Mouse (Mus musculus) CD4-positive, CD25-positive, alpha-beta regulatory T cell, adult 4 months (primary cell): ENCODE measurements around the gene Vmn2r4. TPM values are rescaled to one million over a fixed set of nuclear protein-coding genes. Genes with fewer than 3 reads are reported as not detected.
"Not testable (repeated sequence)": the region's sequence is repeated elsewhere in the genome, so short reads cannot be mapped to it uniquely, and the experiment has no call there.

ENCODE experiments used
- ATAC-seq: one replicate; pipeline ENCODE4 v1.8.0; 2017
- polyA plus RNA-seq, 2 experiments: library from polyadenylated mRNA; unstranded; fragments of 100-300 nt; shearing (Covaris generic); gene quantifications; one replicate each; pipeline ENCODE4 v1.2.1; 2017

Vmn2r4 gene
- not detected for polyA plus RNA-seq

GRCm38 (mm10) chr3:64415268-64415667 is at the start of gene Vmn2r4:
TSS of gene Vmn2r4 (minus strand) at chr3:64415368.
- not testable (repeated sequence) for ATAC-seq

GRCm38 (mm10) chr3:64434261-64434660 is 19.1 kb upstream of the Vmn2r4 start:
- ATAC-seq, result not testable (repeated sequence)

GRCm38 (mm10) chr3:64428117-64428798 is 13.1 kb upstream of the Vmn2r4 start:
- not testable (repeated sequence) for ATAC-seq

GRCm38 (mm10) chr3:64422141-64422540 is 7.0 kb upstream of the Vmn2r4 start:
- not testable (repeated sequence) for ATAC-seq

GRCm38 (mm10) chr3:64417477-64417876 is 2.3 kb upstream of the Vmn2r4 start:
- not testable (repeated sequence) for ATAC-seq

- ATAC-seq, result not testable (repeated sequence)
Observed at GRCm38 (mm10) chr3:64414253-64414652, 915 bp downstream of the Vmn2r4 start.

- ATAC-seq, result no peak
Observed at GRCm38 (mm10) chr3:64359286-64360035, 55.7 kb downstream of the Vmn2r4 start.

Other genes starting within 250 kb of the Vmn2r4 start
- gene Vmn2r3, start 125.7 kb downstream of the Vmn2r4 start, polyA plus RNA-seq, result not detected
- not detected for gene Vmn2r5, start 94.5 kb upstream of the Vmn2r4 start, polyA plus RNA-seq
- not detected for gene Vmn2r6, start 150.5 kb upstream of the Vmn2r4 start, polyA plus RNA-seq